Mouse (Mus musculus) lung, postnatal 0 days (tissue): ENCODE measurements around the gene Map3k14. TPM values are rescaled to one million over a fixed set of nuclear protein-coding genes. Genes with fewer than 3 reads are reported as not detected.

Experiments used
- ATAC-seq: fragments of 200-750 bp; cut with Nextera tagmentation; 2 replicates; pipeline ENCODE4 v1.8.0; 2017; ENCODE audit warnings: moderate library complexity
- DNase-seq: peaks from one replicate; pipeline ENCODE4 v3.0.0-alpha.2; 2016; ENCODE audit warnings: low spot score
- H3K27ac ChIP-seq: fragments of 300-500 bp; sonication (generic); 2 replicates; pipeline ENCODE4 v1.5.1; 2014; ENCODE audit warnings: antibody characterized with exemption, mild to moderate bottlenecking, low read length, mixed read lengths
- H3K27me3 ChIP-seq: fragments of 300-500 bp; sonication (generic); replicated peaks from 2 replicates; pipeline ENCODE4 v1.6.1; 2014; ENCODE audit warnings: low read length, mixed read lengths; ENCODE audit not compliant: insufficient read depth
- H3K36me3 ChIP-seq: fragments of 300-500 bp; sonication (generic); 2 replicates; pipeline ENCODE4 v1.6.1; 2014; ENCODE audit warnings: low read length, mixed read lengths; ENCODE audit not compliant: insufficient read depth
- H3K4me1 ChIP-seq: fragments of 300-500 bp; sonication (generic); 2 replicates; pipeline ENCODE4 v1.6.1; 2014; ENCODE audit warnings: antibody characterized with exemption, low read depth, low read length, mixed read lengths; ENCODE audit not compliant: insufficient read depth
- H3K4me2 ChIP-seq: fragments of 300-500 bp; sonication (generic); replicated peaks from 2 replicates; pipeline ENCODE4 v1.6.1; 2014; ENCODE audit warnings: low read depth, mild to moderate bottlenecking, low read length, moderate library complexity, mixed read lengths
- H3K4me3 ChIP-seq: fragments of 300-500 bp; sonication (generic); 2 replicates; pipeline ENCODE4 v1.5.1; 2014; ENCODE audit warnings: low read depth, low read length
- H3K9ac ChIP-seq: fragments of 300-500 bp; sonication (generic); replicated peaks from 2 replicates; pipeline ENCODE4 v1.6.1; 2014; ENCODE audit warnings: low read depth, mild to moderate bottlenecking
- H3K9me3 ChIP-seq: fragments of 300-500 bp; sonication (generic); 2 replicates; pipeline ENCODE4 v1.6.1; 2016; ENCODE audit warnings: low read length, mixed read lengths
- CTCF ChIP-seq: IDR thresholded peaks from 2 replicates; pipeline ENCODE4 v1.5.1; 2016; ENCODE audit warnings: antibody characterized with exemption, mild to moderate bottlenecking
- EP300 ChIP-seq: IDR thresholded peaks from 2 replicates; pipeline ENCODE4 v1.6.1; 2016; ENCODE audit warnings: antibody characterized with exemption, mild to moderate bottlenecking, control low read depth
- WGBS: fragments of 180-500 bp; shearing (Covaris S2); extraction: QIAGEN DNeasy Blood & Tissue Kit; methylation state at CpG from one replicate; pipeline ENCODE4 v1.1.7; 2014; 5-methylcytosine and 5-hydroxymethylcytosine counted together
- polyA plus RNA-seq: library from polyadenylated mRNA; unstranded; fragments of >200 nt; fragmentation: Nextera tagmentation; extraction: Ambion mirVana; gene quantifications from 2 replicates; pipeline ENCODE4 v1.2.1, GENCODE M21; 2015

The Map3k14 gene
- polyA plus RNA-seq, 1 experiment from 2014 or later: 2.6 TPM

GRCm38 (mm10) chr11:103218517-103218901 lies 48.8 kb downstream of the Map3k14 start:
- Histone ChIP-seq H3K4me1 (peaks cover 5% of the 10 kb centered on the region; the same call in 1 of the 2 replicates), H3K9ac (peak overlapping the region; percentile 6; the same call in 1 of the 2 replicates), H3K27me3 (0 out of 2 replicates have a peak, but pooled peaks cover 3% of the 10 kb centered on the region), H3K36me3 (peaks cover 8% of the 10 kb centered on the region), H3K4me2 (peak overlapping the region; percentile 87), H3K4me3 (peak overlapping the region; percentile 45), H3K27ac (no peak overlapping the region), H3K9me3 (no peaks in the 10 kb centered on the region)
- TF ChIP-seq EP300 (no peak), CTCF (no peak)
- peak; percentile 28 for ATAC-seq
- DNase-seq: no peak
- 22% methylated on average over 6 of the region's 6 CpGs for WGBS

- peak within 1 kb of the TSS; percentile 87 for H3K4me2 ChIP-seq
- TF ChIP-seq EP300 (no peak), CTCF (no peak)
- ATAC-seq (peak; percentile 77), DNase-seq (peak; percentile 69)
- H3K27me3 ChIP-seq: 0 out of 2 replicates have a peak, but pooled peaks cover 3% of the 10 kb centered on the region
- no peak within 1 kb of the TSS for H3K27ac ChIP-seq
- no peaks in the 10 kb centered on the region for H3K9me3 ChIP-seq
- 2% methylated on average over 45 of the region's 45 CpGs for WGBS
- H3K4me3 ChIP-seq: peak within 1 kb of the TSS; percentile 45
- peaks cover 5% of the 10 kb centered on the region; the same call in 1 of the 2 replicates for H3K4me1 ChIP-seq
- H3K9ac ChIP-seq: peak within 1 kb of the TSS; percentile 6; the same call in 1 of the 2 replicates
- peaks cover 8% of the 10 kb centered on the region for H3K36me3 ChIP-seq
Measured at GRCm38 (mm10) chr11:103217790-103218516, 49.3 kb downstream of the Map3k14 start, which contains the start of gene Spata32. TSS of gene Spata32 (minus strand) at chr11:103218432.

GRCm38 (mm10) chr11:103215355-103215754 lies 51.9 kb downstream of the Map3k14 start:
- Histone ChIP-seq H3K4me2 (no peak overlapping the region), H3K9me3 (no peaks in the 10 kb centered on the region), H3K9ac (no peak overlapping the region), H3K4me1 (peaks cover 5% of the 10 kb centered on the region; the same call in 1 of the 2 replicates), H3K27ac (no peak overlapping the region), H3K27me3 (0 out of 2 replicates have a peak, but pooled peaks cover 3% of the 10 kb centered on the region), H3K4me3 (no peak overlapping the region), H3K36me3 (no peaks in the 10 kb centered on the region)
- no peak for TF ChIP-seq CTCF
- TF ChIP-seq EP300: no peak
- ATAC-seq (no peak), DNase-seq (no peak)
- 39% methylated on average over 1 of the region's 1 CpGs for WGBS

- no peak overlapping the region for H3K9ac ChIP-seq
- no peak; the same call in 1 of the 2 replicates for TF ChIP-seq CTCF
- TF ChIP-seq EP300: no peak
- ATAC-seq (no peak), DNase-seq (no peak)
- H3K27ac ChIP-seq: no peak overlapping the region
- H3K4me3 ChIP-seq: no peak overlapping the region
- H3K9me3 ChIP-seq: no peaks in the 10 kb centered on the region
- H3K27me3 ChIP-seq: 0 out of 2 replicates have a peak, but pooled peaks cover 2% of the 10 kb centered on the region
- 82% methylated on average over 5 of the region's 5 CpGs for WGBS
- no peak overlapping the region for H3K4me2 ChIP-seq
- peaks cover 5% of the 10 kb centered on the region; the same call in 1 of the 2 replicates for H3K4me1 ChIP-seq
- H3K36me3 ChIP-seq: no peaks in the 10 kb centered on the region
Measured at GRCm38 (mm10) chr11:103213712-103214111, 53.6 kb downstream of the Map3k14 start.

GRCm38 (mm10) chr11:103210291-103210690 lies 57.0 kb downstream of the Map3k14 start:
- 50% methylated on average over 8 of the region's 8 CpGs for WGBS
- Histone ChIP-seq H3K27me3 (no peaks in the 10 kb centered on the region), H3K4me2 (no peak overlapping the region), H3K9ac (no peak overlapping the region), H3K36me3 (no peaks in the 10 kb centered on the region), H3K9me3 (no peaks in the 10 kb centered on the region), H3K4me3 (no peak overlapping the region), H3K4me1 (no peaks in the 10 kb centered on the region), H3K27ac (no peak overlapping the region)
- TF ChIP-seq CTCF (no peak), EP300 (no peak)
- DNase-seq: no peak
- ATAC-seq: no peak

- H3K9ac ChIP-seq: no peak within 1 kb of the TSS
- H3K4me3 ChIP-seq: no peak within 1 kb of the TSS
- 88% methylated on average over 3 of the region's 3 CpGs for WGBS
- H3K27me3 ChIP-seq: no peaks in the 10 kb centered on the region
- H3K36me3 ChIP-seq: no peaks in the 10 kb centered on the region
- TF ChIP-seq CTCF (no peak), EP300 (no peak)
- H3K27ac ChIP-seq: no peak within 1 kb of the TSS
- H3K9me3 ChIP-seq: no peaks in the 10 kb centered on the region
- ATAC-seq: no peak
- no peak within 1 kb of the TSS for H3K4me2 ChIP-seq
- H3K4me1 ChIP-seq: no peaks in the 10 kb centered on the region
- DNase-seq: no peak
Measured at GRCm38 (mm10) chr11:103208458-103208857, 58.8 kb downstream of the Map3k14 start, which contains the start of gene 1700023F06Rik. TSS of gene 1700023F06Rik (minus strand) at chr11:103208558.
